Comparison of ENCODE assay signal across 17 mouse cellular contexts in genomic region chr14:120428497-120428896, GRCm38 (mm10). TPM values are rescaled to one million over a fixed set of nuclear protein-coding genes. Genes with fewer than 3 reads are reported as not detected.
DNase-seq lines count a peak whose midpoint lies in the region; TF ChIP-seq lines count a peak whose summit lies in the region.
"Had no signal": no experiment of that assay in that cellular context is flagged by ENCODE, and none has a peak within 500 bp of the region (broad histone marks: within the 10 kb centered on the region; RNA-seq: fewer than 3 reads in every experiment).

No protein-coding gene starts in this region.

- H3ac ChIP-seq in myocyte (ENCODE audit: control insufficient read depth, insufficient read length): no peak overlapping the region

- no peak overlapping the region for H3K4me3 ChIP-seq in myocyte
- H3K4me3 ChIP-seq: embryonic facial prominence, embryonic 12.5 days; forebrain, embryonic 12.5 days; heart, embryonic 10.5 days; hindbrain, embryonic 13.5 days had no signal

- H3K4me2 ChIP-seq in myocyte (ENCODE audit: low read depth): no peak overlapping the region
- H3K4me2 ChIP-seq: embryonic facial prominence, embryonic 12.5 days; forebrain, embryonic 12.5 days; hindbrain, embryonic 13.5 days had no signal

- peaks cover 45% of the 10 kb centered on the region for H3K36me3 ChIP-seq in myocyte (ENCODE audit: control insufficient read depth, insufficient read depth)

- H3K27me3 ChIP-seq in myocyte (ENCODE audit: control insufficient read depth, insufficient read depth, insufficient read length): no peaks in the 10 kb centered on the region
- H3K27me3 ChIP-seq: embryonic facial prominence, embryonic 12.5 days; forebrain, embryonic 12.5 days; hindbrain, embryonic 13.5 days had no signal

- no peaks in the 10 kb centered on the region for H3K79me2 ChIP-seq in myocyte (ENCODE audit: control insufficient read depth, insufficient read depth)

- no peak for TF ChIP-seq POLR2A in myocyte (IDR thresholded peaks at IDR 0.05; ENCODE audit: insufficient read length, low read depth)

- peak; percentile 42 for DNase-seq in layer of hippocampus, adult 9-11 months
- DNase-seq in layer of hippocampus, adult 9-10 months (ENCODE audit: low spot score): no peak
- DNase-seq in right cerebral cortex, adult 18-20 months: peak; percentile 70
- DNase-seq in right cerebral cortex, postnatal 4 days: no peak
- DNase-seq in brain, adult 2 months (ENCODE audit: low read depth, low spot score): peak; percentile 80
- DNase-seq in testis, postnatal 10 days (ENCODE audit: low spot score): no peak
- DNase-seq: adrenal gland, postnatal 10 days; cerebellum, adult 11-12 months; cerebellum, adult 9-10 months; gastrocnemius, postnatal 36 days; heart, adult 18-20 months; heart, postnatal 10 days had no signal

TF ChIP-seq in myocyte, 11 proteins besides CTCF, POLR2A, EP300 and RAD21:
- TF ChIP-seq TCF12 (IDR thresholded peaks at IDR 0.05; ENCODE audit: insufficient read depth, poor library complexity, severe bottlenecking) (peak; percentile 11), SRF (IDR thresholded peaks at IDR 0.05; ENCODE audit: control insufficient read depth, insufficient read length, low read depth) (no peak), MYOD1 (IDR thresholded peaks at IDR 0.05; ENCODE audit: control insufficient read depth in 1 of 3, insufficient read length in 2 of 3, low read depth in 2 of 3) (peak in 2 of 3 experiments; percentile 40 to 69), MYOG (IDR thresholded peaks at IDR 0.05; ENCODE audit: control insufficient read depth in 1 of 3, insufficient read depth in 1 of 3, insufficient read length in 2 of 3, low read depth in 2 of 3) (peak in 1 of 3 experiments; percentile 70)

RNA-seq across cellular contexts. Expression of gene Rap2a, which starts 49.7 kb away (rescaled TPM):
- polyA plus RNA-seq in myocyte (2012; fragmentation: generic; extraction: Trizol): 5.0 TPM

Comparison
In these comparisons a context has a peak if more than half of its experiments do, and no peak if none do; other contexts are left out.
1. DNase-seq: peak in layer of hippocampus, adult 9-11 months (single experiment), right cerebral cortex, adult 18-20 months (single experiment) and brain, adult 2 months (single experiment); none in layer of hippocampus, adult 9-10 months (single experiment), right cerebral cortex, postnatal 4 days (single experiment) and testis, postnatal 10 days (single experiment).